Mouse (Mus musculus): Measurements from ENCODE around the gene Zfp428. TPM values are rescaled to one million over a fixed set of nuclear protein-coding genes. Genes with fewer than 3 reads are reported as not detected.
A peak's percentile ranks its signal among the peaks of the same experiment; 100 is the strongest.

Gene Zfp428
- polyA plus RNA-seq, 1 experiment from 2014 or later: 101 TPM

GRCm38 (mm10) chr7:24472442-24472841 is 34.4 kb upstream of the Zfp428 start:
- Histone ChIP-seq H3K36me3 (no peaks in the 10 kb centered on the region), H3K4me3 (replicated peaks) (no peak overlapping the region), H3K4me2 (no peak overlapping the region), H3K9ac (replicated peaks) (no peak overlapping the region), H3K27me3 (no peaks in the 10 kb centered on the region), H3K4me1 (replicated peaks) (no peaks in the 10 kb centered on the region), H3K9me3 (peaks cover 16% of the 10 kb centered on the region; the same call in 1 of the 2 replicates), H3K27ac (no peak overlapping the region)
- 83% methylated on average over 6 of the region's 6 CpGs for WGBS
- ATAC-seq (ENCODE audit: insufficient number of reproducible peaks, insufficient read depth, low FRiP score, low TSS enrichment, low read depth): no peak

- H3K9ac ChIP-seq (replicated peaks): no peak overlapping the region
- H3K27ac ChIP-seq: no peak overlapping the region
- ATAC-seq (ENCODE audit: insufficient number of reproducible peaks, insufficient read depth, low FRiP score, low TSS enrichment, low read depth): no peak
- no peaks in the 10 kb centered on the region for H3K36me3 ChIP-seq
- H3K4me3 ChIP-seq (replicated peaks): no peak overlapping the region
- no peak overlapping the region for H3K4me2 ChIP-seq
- no peaks in the 10 kb centered on the region for H3K4me1 ChIP-seq (replicated peaks)
- WGBS: 77% methylated on average over 7 of the region's 7 CpGs
- H3K27me3 ChIP-seq: no peaks in the 10 kb centered on the region
- peaks cover 16% of the 10 kb centered on the region; the same call in 1 of the 2 replicates for H3K9me3 ChIP-seq
These were observed 33.9 kb upstream of the Zfp428 start for GRCm38 (mm10) chr7:24472937-24473336.

- peaks cover 15% of the 10 kb centered on the region; the same call in 1 of the 2 replicates for H3K9me3 ChIP-seq
- H3K36me3 ChIP-seq: no peaks in the 10 kb centered on the region
- ATAC-seq (ENCODE audit: insufficient number of reproducible peaks, insufficient read depth, low FRiP score, low TSS enrichment, low read depth): no peak
- H3K27ac ChIP-seq: no peak overlapping the region
- no peaks in the 10 kb centered on the region for H3K27me3 ChIP-seq
- no peak overlapping the region for H3K4me3 ChIP-seq (replicated peaks)
- H3K9ac ChIP-seq (replicated peaks): no peak overlapping the region
- H3K4me1 ChIP-seq (replicated peaks): no peaks in the 10 kb centered on the region
- 58% methylated on average over 10 of the region's 10 CpGs for WGBS
- H3K4me2 ChIP-seq: no peak overlapping the region
These were observed 32.8 kb upstream of the Zfp428 start for GRCm38 (mm10) chr7:24473913-24474529.

GRCm38 (mm10) chr7:24474811-24475506 is 31.8 kb upstream of the Zfp428 start:
- no peak overlapping the region for H3K4me3 ChIP-seq (replicated peaks)
- H3K36me3 ChIP-seq: no peaks in the 10 kb centered on the region
- H3K4me2 ChIP-seq: no peak overlapping the region
- no peak overlapping the region for H3K27ac ChIP-seq
- WGBS: 37% methylated on average over 21 of the region's 21 CpGs
- 0 out of 2 replicates have a peak, but pooled peaks cover 1% of the 10 kb centered on the region for H3K27me3 ChIP-seq
- ATAC-seq (ENCODE audit: insufficient number of reproducible peaks, insufficient read depth, low FRiP score, low TSS enrichment, low read depth): no peak
- H3K4me1 ChIP-seq (replicated peaks): no peaks in the 10 kb centered on the region
- no peak overlapping the region for H3K9ac ChIP-seq (replicated peaks)
- H3K9me3 ChIP-seq: 0 out of 2 replicates have a peak, but pooled peaks cover 7% of the 10 kb centered on the region

- Histone ChIP-seq H3K4me2 (no peak overlapping the region), H3K36me3 (no peaks in the 10 kb centered on the region), H3K9ac (replicated peaks) (no peak overlapping the region), H3K4me3 (replicated peaks) (no peak overlapping the region), H3K4me1 (replicated peaks) (peaks cover 4% of the 10 kb centered on the region), H3K27me3 (peaks cover 14% of the 10 kb centered on the region; the same call in 1 of the 2 replicates), H3K27ac (no peak overlapping the region), H3K9me3 (0 out of 2 replicates have a peak, but pooled peaks cover 7% of the 10 kb centered on the region)
- ATAC-seq (ENCODE audit: insufficient number of reproducible peaks, insufficient read depth, low FRiP score, low TSS enrichment, low read depth): no peak
- 88% methylated on average over 8 of the region's 8 CpGs for WGBS
These were observed 30.5 kb upstream of the Zfp428 start for GRCm38 (mm10) chr7:24476338-24476737.

GRCm38 (mm10) chr7:24476856-24477255 is 29.9 kb upstream of the Zfp428 start:
- Histone ChIP-seq H3K27ac (no peak overlapping the region), H3K4me1 (replicated peaks) (peaks cover 5% of the 10 kb centered on the region), H3K27me3 (peaks cover 14% of the 10 kb centered on the region; the same call in 1 of the 2 replicates), H3K9ac (replicated peaks) (no peak overlapping the region), H3K9me3 (0 out of 2 replicates have a peak, but pooled peaks cover 5% of the 10 kb centered on the region), H3K36me3 (no peaks in the 10 kb centered on the region), H3K4me2 (no peak overlapping the region), H3K4me3 (replicated peaks) (no peak overlapping the region)
- 84% methylated on average over 7 of the region's 7 CpGs for WGBS
- no peak for ATAC-seq (ENCODE audit: insufficient number of reproducible peaks, insufficient read depth, low FRiP score, low TSS enrichment, low read depth)

- H3K27ac ChIP-seq: no peak overlapping the region
- H3K4me3 ChIP-seq (replicated peaks): no peak overlapping the region
- H3K4me2 ChIP-seq: no peak overlapping the region
- no peak for ATAC-seq (ENCODE audit: insufficient number of reproducible peaks, insufficient read depth, low FRiP score, low TSS enrichment, low read depth)
- no peak overlapping the region for H3K9ac ChIP-seq (replicated peaks)
- H3K9me3 ChIP-seq: no peaks in the 10 kb centered on the region
- H3K27me3 ChIP-seq: peaks cover 32% of the 10 kb centered on the region
- H3K4me1 ChIP-seq (replicated peaks): peaks cover 16% of the 10 kb centered on the region
- WGBS: 89% methylated on average over 5 of the region's 5 CpGs
- H3K36me3 ChIP-seq: no peaks in the 10 kb centered on the region
These were observed 27.9 kb upstream of the Zfp428 start for GRCm38 (mm10) chr7:24478911-24479310.

- Histone ChIP-seq H3K27ac (no peak overlapping the region), H3K4me1 (replicated peaks) (peaks cover 16% of the 10 kb centered on the region), H3K27me3 (peaks cover 39% of the 10 kb centered on the region), H3K9me3 (no peaks in the 10 kb centered on the region), H3K36me3 (no peaks in the 10 kb centered on the region), H3K4me2 (no peak overlapping the region), H3K4me3 (replicated peaks) (no peak overlapping the region), H3K9ac (replicated peaks) (no peak overlapping the region)
- no peak for ATAC-seq (ENCODE audit: insufficient number of reproducible peaks, insufficient read depth, low FRiP score, low TSS enrichment, low read depth)
- WGBS: 95% methylated on average over 2 of the region's 2 CpGs
These were observed 27.1 kb upstream of the Zfp428 start for GRCm38 (mm10) chr7:24479685-24480084.

GRCm38 (mm10) chr7:24480121-24480941 is 26.5 kb upstream of the Zfp428 start:
- Histone ChIP-seq H3K9ac (replicated peaks) (0 out of 2 replicates have a peak overlapping the region, but pooled peaks have one; percentile 75), H3K36me3 (no peaks in the 10 kb centered on the region), H3K27ac (no peak overlapping the region), H3K27me3 (peaks cover 39% of the 10 kb centered on the region), H3K9me3 (no peaks in the 10 kb centered on the region), H3K4me3 (replicated peaks) (no peak overlapping the region), H3K4me2 (peak overlapping the region; percentile 95), H3K4me1 (replicated peaks) (peaks cover 16% of the 10 kb centered on the region)
- ATAC-seq (ENCODE audit: insufficient number of reproducible peaks, insufficient read depth, low FRiP score, low TSS enrichment, low read depth): no peak
- WGBS: 60% methylated on average over 18 of the region's 18 CpGs

- H3K4me2 ChIP-seq: peak overlapping the region; percentile 95
- H3K4me1 ChIP-seq (replicated peaks): peaks cover 20% of the 10 kb centered on the region
- H3K27me3 ChIP-seq: peaks cover 43% of the 10 kb centered on the region
- peak overlapping the region; percentile 75 for H3K9ac ChIP-seq (replicated peaks)
- H3K27ac ChIP-seq: no peak overlapping the region
- no peaks in the 10 kb centered on the region for H3K9me3 ChIP-seq
- 14% methylated on average over 14 of the region's 14 CpGs for WGBS
- peak overlapping the region; percentile 72 for H3K4me3 ChIP-seq (replicated peaks)
- H3K36me3 ChIP-seq: no peaks in the 10 kb centered on the region
- peak; percentile 45; the same call in 1 of the 2 replicates for ATAC-seq (ENCODE audit: insufficient number of reproducible peaks, insufficient read depth, low FRiP score, low TSS enrichment, low read depth)
These were observed 25.8 kb upstream of the Zfp428 start for GRCm38 (mm10) chr7:24480986-24481473.

Data from limb, embryonic 12.5 days (tissue).